Mouse (Mus musculus): ENCODE results near the gene E2f1. TPM values are rescaled to one million over a fixed set of nuclear protein-coding genes. Genes with fewer than 3 reads are reported as not detected.

E2f1 gene
- total RNA-seq, 2 experiments from 2014 or later: 2.5 to 3.1 TPM

GRCm38 (mm10) chr2:154522334-154522733 lies 47.4 kb downstream of the E2f1 start:
- DNase-seq: no peak
- intact Hi-C loops (cut with DNase I; ENCODE audit: low total_unique reads): no loop called here

GRCm38 (mm10) chr2:154521449-154521848 lies 48.2 kb downstream of the E2f1 start:
- no peak for DNase-seq
- intact Hi-C loops (cut with DNase I; ENCODE audit: low total_unique reads): no loop called here

- intact Hi-C loops (cut with DNase I; ENCODE audit: low total_unique reads): no loop called here
- no peak for DNase-seq
Observed at GRCm38 (mm10) chr2:154517424-154517823, 52.3 kb downstream of the E2f1 start.

- intact Hi-C loops (cut with DNase I; ENCODE audit: low total_unique reads): no loop called here
- no peak for DNase-seq
Observed at GRCm38 (mm10) chr2:154516944-154517343, 52.7 kb downstream of the E2f1 start.

GRCm38 (mm10) chr2:154510141-154510540 lies 59.6 kb downstream of the E2f1 start:
- intact Hi-C loops (cut with DNase I; ENCODE audit: low total_unique reads): no loop called here
- no peak for DNase-seq

Other genes starting within 250 kb of the E2f1 start
- gene Cdk5rap1, start 196.9 kb downstream of the E2f1 start, total RNA-seq (2021): 10 to 100 TPM in 1 of 2 experiments, 1 to 10 TPM in 1; 8.9 to 12.1 TPM
- 100 to 1,000 TPM; 146 to 210 TPM for gene Snta1, start 161.8 kb downstream of the E2f1 start, total RNA-seq (2021)
- 10 to 100 TPM; 12.2 to 15.7 TPM for gene Cbfa2t2, start 133.4 kb downstream of the E2f1 start, total RNA-seq (2021)
- gene 1700003F12Rik, start 22.8 kb downstream of the E2f1 start, total RNA-seq (2021): under 1 TPM in 1 of 2 experiments, not detected in 1; 0.31 TPM
- not detected for gene Actl10, start 18.1 kb downstream of the E2f1 start, total RNA-seq (2021)
- gene Necab3, start 11.0 kb downstream of the E2f1 start, total RNA-seq (2021): 1 to 10 TPM; 1.1 to 1.2 TPM
- 10 to 100 TPM; 14.1 to 14.9 TPM for gene Pxmp4, start 33.8 kb upstream of the E2f1 start, total RNA-seq (2021)
- gene Zfp341, start 43.4 kb upstream of the E2f1 start, total RNA-seq (2021): 1 to 10 TPM; 1.8 to 1.9 TPM
- under 1 TPM in 1 of 2 experiments, not detected in 1; 0.69 TPM for gene 4930519P11Rik, start 43.5 kb upstream of the E2f1 start, total RNA-seq (2021)
- 10 to 100 TPM; 91.1 to 97.2 TPM for gene Chmp4b, start 81.8 kb upstream of the E2f1 start, total RNA-seq (2021)
- not detected for gene Gm14214, start 200.1 kb upstream of the E2f1 start, total RNA-seq (2021)
- gene Raly, start 221.2 kb upstream of the E2f1 start, total RNA-seq (2021): 10 to 100 TPM; 90.1 to 97.0 TPM
- not detected for gene a, start 221.5 kb upstream of the E2f1 start, total RNA-seq (2021)

Measured in gastrocnemius, postnatal 14 days (tissue).